12 mouse cellular contexts compared by ENCODE assay signal in genomic region chr8:113554700-113555455, GRCm38 (mm10).
DNase-seq lines count a peak whose midpoint lies in the region; ATAC-seq lines count a peak whose summit lies in the region.
"Had no signal": no experiment of that assay in that cellular context is flagged by ENCODE, and none has a peak within 500 bp of the region (broad histone marks: within the 10 kb centered on the region; RNA-seq: fewer than 3 reads in every experiment).

No protein-coding gene starts in this region.

- no peak overlapping the region for H3K9ac ChIP-seq in embryonic facial prominence, embryonic 12.5 days
- no peak overlapping the region for H3K9ac ChIP-seq in neural tube, embryonic 11.5 days (ENCODE audit: low read length)
- H3K9ac ChIP-seq in midbrain, embryonic 13.5 days (replicated peaks): 0 out of 2 replicates have a peak overlapping the region, but pooled peaks have one; percentile 5

- no peak for DNase-seq in embryonic facial prominence, embryonic 10.5 days (ENCODE audit: low spot score)
- DNase-seq in neural tube, embryonic 11.5 days (ENCODE audit: low spot score): peak; percentile 19
- DNase-seq in neural tube, embryonic 10.5 days (ENCODE audit: extremely low spot score, low spot score): no peak
- no peak for DNase-seq in gastrocnemius, postnatal 4 days (ENCODE audit: low spot score in 2 of 2)
- DNase-seq in urinary bladder, adult 18-20 months (ENCODE audit: low spot score in 2 of 2): no peak
- DNase-seq: adrenal gland, adult 2 months; cerebellum, adult 9-11 months; lung, adult 18-20 months had no signal

- H3K4me1 ChIP-seq in embryonic facial prominence, embryonic 12.5 days: no peaks in the 10 kb centered on the region
- peaks cover 4% of the 10 kb centered on the region; the same call in 1 of the 2 replicates for H3K4me1 ChIP-seq in embryonic facial prominence, embryonic 10.5 days
- no peaks in the 10 kb centered on the region for H3K4me1 ChIP-seq in neural tube, embryonic 11.5 days (ENCODE audit: control insufficient read depth, insufficient read depth, low read length)
- H3K4me1 ChIP-seq in midbrain, embryonic 13.5 days (replicated peaks): peaks cover 15% of the 10 kb centered on the region

- 23% methylated on average over 12 of the region's 12 CpGs for WGBS in embryonic facial prominence, embryonic 12.5 days
- WGBS in embryonic facial prominence, embryonic 10.5 days: 23% methylated on average over 12 of the region's 12 CpGs
- WGBS in neural tube, embryonic 11.5 days: 26% methylated on average over 12 of the region's 12 CpGs
- WGBS in midbrain, embryonic 13.5 days: 4% methylated on average over 12 of the region's 12 CpGs

- no peak overlapping the region for H3K27ac ChIP-seq in embryonic facial prominence, embryonic 12.5 days
- H3K27ac ChIP-seq in embryonic facial prominence, embryonic 10.5 days (replicated peaks): no peak overlapping the region
- H3K27ac ChIP-seq in neural tube, embryonic 11.5 days (ENCODE audit: low read depth, low read length): no peak overlapping the region
- peak overlapping the region; percentile 27; the same call in 1 of the 2 replicates for H3K27ac ChIP-seq in midbrain, embryonic 13.5 days

- H3K4me3 ChIP-seq in embryonic facial prominence, embryonic 12.5 days: no peak overlapping the region
- H3K4me3 ChIP-seq in embryonic facial prominence, embryonic 10.5 days: no peak overlapping the region
- H3K4me3 ChIP-seq in neural tube, embryonic 11.5 days (ENCODE audit: low read depth, low read length): no peak overlapping the region
- H3K4me3 ChIP-seq in midbrain, embryonic 13.5 days (replicated peaks): peak overlapping the region; percentile 20

- H3K9me3 ChIP-seq in embryonic facial prominence, embryonic 12.5 days: no peaks in the 10 kb centered on the region
- H3K9me3 ChIP-seq in embryonic facial prominence, embryonic 10.5 days: no peaks in the 10 kb centered on the region
- no peaks in the 10 kb centered on the region for H3K9me3 ChIP-seq in neural tube, embryonic 11.5 days (ENCODE audit: control insufficient read depth, low read length)
- H3K9me3 ChIP-seq in midbrain, embryonic 13.5 days: no peaks in the 10 kb centered on the region

- H3K27me3 ChIP-seq in embryonic facial prominence, embryonic 12.5 days: no peaks in the 10 kb centered on the region
- H3K27me3 ChIP-seq in embryonic facial prominence, embryonic 10.5 days (replicated peaks; ENCODE audit: low read depth, poor library complexity, severe bottlenecking): no peaks in the 10 kb centered on the region
- H3K27me3 ChIP-seq in neural tube, embryonic 11.5 days (ENCODE audit: control insufficient read depth, insufficient read depth, low read length): no peaks in the 10 kb centered on the region
- peaks cover 12% of the 10 kb centered on the region; the same call in 1 of the 2 replicates for H3K27me3 ChIP-seq in midbrain, embryonic 13.5 days

- no peak for ATAC-seq in embryonic facial prominence, embryonic 12.5 days (ENCODE audit: insufficient number of reproducible peaks, insufficient read depth, low FRiP score, low TSS enrichment)
- no peak; the same call in 1 of the 2 replicates for ATAC-seq in neural tube, embryonic 11.5 days (ENCODE audit: insufficient read depth, low FRiP score, low TSS enrichment)
- ATAC-seq in midbrain, embryonic 13.5 days: peak; percentile 81
- ATAC-seq in inflammation-experienced regulatory T-cells, adult 6 months: no peak

- no peaks in the 10 kb centered on the region for H3K36me3 ChIP-seq in embryonic facial prominence, embryonic 12.5 days
- no peaks in the 10 kb centered on the region for H3K36me3 ChIP-seq in embryonic facial prominence, embryonic 10.5 days (replicated peaks)
- H3K36me3 ChIP-seq in neural tube, embryonic 11.5 days (ENCODE audit: control insufficient read depth, insufficient read depth, low read length): no peaks in the 10 kb centered on the region
- no peaks in the 10 kb centered on the region for H3K36me3 ChIP-seq in midbrain, embryonic 13.5 days
- H3K36me3 ChIP-seq: G1E had no signal

- 0 out of 2 replicates have a peak overlapping the region, but pooled peaks have one; percentile 10 for H3K4me2 ChIP-seq in embryonic facial prominence, embryonic 12.5 days (replicated peaks)
- H3K4me2 ChIP-seq in neural tube, embryonic 11.5 days (ENCODE audit: low read depth): no peak overlapping the region
- peak overlapping the region; percentile 44 for H3K4me2 ChIP-seq in midbrain, embryonic 13.5 days (replicated peaks)
